Mouse (Mus musculus) adrenal gland, postnatal 25 days (tissue): ENCODE results near the gene Mreg. TPM values are rescaled to one million over a fixed set of nuclear protein-coding genes. Genes with fewer than 3 reads are reported as not detected.

Experiments
- DNase-seq: peaks from one replicate; pipeline ENCODE4 v3.0.0; 2021; ENCODE audit warnings: mixed read lengths
- total RNA-seq: library from RNA; stranded (reverse); gene quantifications from 2 replicates; pipeline ENCODE4 v1.2.3, GENCODE M21; 2021

Gene Mreg
- total RNA-seq, 1 experiment from 2014 or later = 1.2 TPM

GRCm38 (mm10) chr1:72196123-72196522, 16.0 kb downstream of the Mreg start:
- no peak for DNase-seq

- no peak for DNase-seq
Measured at GRCm38 (mm10) chr1:72191449-72191848, 20.7 kb downstream of the Mreg start.

GRCm38 (mm10) chr1:72188142-72188738, 23.9 kb downstream of the Mreg start:
- DNase-seq = no peak

GRCm38 (mm10) chr1:72187486-72187885, 24.6 kb downstream of the Mreg start:
- DNase-seq = no peak

GRCm38 (mm10) chr1:72186151-72186550, 26.0 kb downstream of the Mreg start:
- DNase-seq = no peak

GRCm38 (mm10) chr1:72183554-72183953, 28.6 kb downstream of the Mreg start:
- no peak for DNase-seq

GRCm38 (mm10) chr1:72182930-72183499, 29.1 kb downstream of the Mreg start:
- DNase-seq = peak; percentile 30

GRCm38 (mm10) chr1:72179947-72180346, 32.2 kb downstream of the Mreg start:
- DNase-seq = no peak

- DNase-seq = no peak
Measured at GRCm38 (mm10) chr1:72176239-72176638, 35.9 kb downstream of the Mreg start.

GRCm38 (mm10) chr1:72174183-72174582, 37.9 kb downstream of the Mreg start:
- DNase-seq = no peak

GRCm38 (mm10) chr1:72173402-72174051, 38.6 kb downstream of the Mreg start:
- no peak for DNase-seq

GRCm38 (mm10) chr1:72172788-72173187, 39.3 kb downstream of the Mreg start:
- DNase-seq = no peak

GRCm38 (mm10) chr1:72171001-72171860, 40.9 kb downstream of the Mreg start:
- no peak for DNase-seq

- DNase-seq = no peak
Measured at GRCm38 (mm10) chr1:72167024-72167423, 45.1 kb downstream of the Mreg start.

GRCm38 (mm10) chr1:72166468-72166814, 45.7 kb downstream of the Mreg start:
- DNase-seq = no peak

GRCm38 (mm10) chr1:72165723-72166467, 46.2 kb downstream of the Mreg start:
- DNase-seq = no peak

GRCm38 (mm10) chr1:72160321-72160720, 51.8 kb downstream of the Mreg start:
- DNase-seq = no peak

- no peak for DNase-seq
Measured at GRCm38 (mm10) chr1:72145041-72145440, 67.1 kb downstream of the Mreg start.

- DNase-seq = no peak
Measured at GRCm38 (mm10) chr1:72144426-72144825, 67.7 kb downstream of the Mreg start.

GRCm38 (mm10) chr1:72141893-72142480, 70.1 kb downstream of the Mreg start:
- DNase-seq = peak; percentile 34

- no peak for DNase-seq
Measured at GRCm38 (mm10) chr1:72136101-72136500, 76.0 kb downstream of the Mreg start.

- no peak for DNase-seq
Measured at GRCm38 (mm10) chr1:72134534-72134933, 77.6 kb downstream of the Mreg start.
